Mouse (Mus musculus): ENCODE results near the gene Edc3.

GRCm38 (mm10) chr9:57712194-57712593 lies 3.9 kb downstream of the Edc3 start:
- TF ChIP-seq CTCF (IDR thresholded peaks at IDR 0.05; ENCODE audit: low read depth) = peak; percentile 50
- TF ChIP-seq EP300 (IDR thresholded peaks at IDR 0.05; ENCODE audit: low read depth) = no peak

All from liver, embryonic 14.5 days (tissue).